Mouse (Mus musculus): ENCODE measurements at regions not wholly inside any gene's neighbourhood (a gene's known extent, or its start where the extent isn't known, plus 50 kb on each side); places are given as distances from the start of the nearest gene placed in this dataset.

- no peak for TF ChIP-seq CTCF (IDR thresholded peaks at IDR 0.05 in 2 of 3, conservative IDR thresholded peaks at IDR 0.05 in 1 of 3; ENCODE audit: control insufficient read depth in 1 of 3, insufficient read depth in 1 of 3, low read depth in 2 of 3, low read length in 3 of 3, poor library complexity in 1 of 3, severe bottlenecking in 1 of 3)
- TF ChIP-seq NRF1 (IDR thresholded peaks at IDR 0.05; ENCODE audit: insufficient read depth, low read depth, low read length, poor library complexity, severe bottlenecking), result no peak
- no peak for TF ChIP-seq EP300 (IDR thresholded peaks at IDR 0.05; ENCODE audit: low read depth in 1 of 2, low read length in 2 of 2)
- no peak for TF ChIP-seq POLR2A (IDR thresholded peaks at IDR 0.05; ENCODE audit: control insufficient read depth in 1 of 2, insufficient read depth in 1 of 2, low read depth in 1 of 2, low read length in 2 of 2, poor library complexity in 1 of 2)
- no peak for TF ChIP-seq POLR2AphosphoS2 (IDR thresholded peaks at IDR 0.05; ENCODE audit: low read length)
Measured at GRCm38 (mm10) chr8:35211506-35212452, 553.8 kb upstream of the Gm19410 start.
